Mouse (Mus musculus): ENCODE measurements around the gene Ccdc78.

DNA sequence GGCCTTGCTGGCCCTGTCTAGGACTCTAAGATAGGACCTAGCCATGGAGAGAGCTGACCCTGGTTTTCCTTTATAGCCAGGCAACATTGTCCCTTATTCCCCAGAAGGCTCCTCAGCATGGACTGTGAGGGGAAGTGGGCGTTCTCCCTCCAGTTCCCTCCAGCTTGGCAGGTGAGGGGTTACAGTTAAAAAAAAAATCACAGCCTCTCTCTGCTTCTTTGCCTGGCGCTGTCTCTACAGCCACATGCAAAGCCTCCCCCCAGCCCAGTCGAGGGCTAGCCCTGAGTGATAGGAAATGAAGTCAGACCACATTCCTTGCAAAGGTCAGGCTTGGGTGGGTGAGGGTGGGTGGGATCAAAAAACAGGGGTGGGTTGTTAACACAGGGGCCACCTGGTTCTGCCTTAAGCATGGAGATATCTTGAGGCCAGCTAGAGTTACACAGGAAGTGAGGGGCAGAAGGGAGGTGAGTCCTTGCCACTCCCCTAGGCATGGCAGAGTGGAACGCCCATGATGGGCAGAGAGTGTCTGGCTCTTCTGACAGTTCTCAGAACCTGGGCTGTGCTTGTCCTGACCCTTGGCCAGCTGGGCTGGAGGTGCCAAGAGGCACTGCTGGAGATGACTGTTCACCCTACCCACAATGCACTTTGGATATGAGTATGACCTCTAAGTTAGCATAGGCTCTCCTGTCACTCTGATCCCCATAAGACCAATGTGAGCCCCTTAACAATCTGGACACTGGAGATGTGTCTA is 30.6 kb upstream of the Ccdc78 start:
- no peak for TF ChIP-seq CTCF (IDR thresholded peaks at IDR 0.05; ENCODE audit: low read depth)
- TF ChIP-seq EP300 (optimal IDR thresholded peaks at IDR 0.05) = no peak
